9 mouse cellular contexts compared by ENCODE assay signal in the genomic region with DNA sequence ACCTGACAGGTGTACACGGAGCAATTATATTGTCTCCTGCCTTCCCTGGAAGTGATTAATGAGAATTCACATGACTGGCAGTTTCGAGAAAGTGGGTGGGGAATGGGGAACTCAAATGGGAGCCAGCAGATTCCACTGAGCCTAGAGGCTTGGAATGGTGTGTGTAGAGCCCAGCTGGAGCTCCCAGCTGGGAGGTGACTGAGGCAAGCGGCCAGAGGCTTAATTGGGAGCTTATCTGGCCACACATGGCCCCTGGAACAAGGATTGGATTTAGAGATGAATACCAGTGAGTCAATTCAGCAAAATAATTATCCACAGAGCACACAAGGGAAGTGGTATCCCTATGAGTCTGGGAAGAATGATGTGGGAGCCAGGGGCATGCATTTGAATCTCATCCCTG.
DNase-seq lines count a peak whose midpoint lies in the region; ATAC-seq lines count a peak whose summit lies in the region.
"Had no signal": no experiment of that assay in that cellular context is flagged by ENCODE, and none has a peak within 500 bp of the region (broad histone marks: within the 10 kb centered on the region; RNA-seq: fewer than 3 reads in every experiment).

No protein-coding gene starts in this region.

- peak overlapping the region; percentile 69 for H3K27ac ChIP-seq in forebrain, embryonic 12.5 days
- H3K27ac ChIP-seq: heart, embryonic 13.5 days had no signal

- 4% methylated on average over 3 of the region's 3 CpGs for WGBS in forebrain, embryonic 12.5 days

- peak; percentile 17 for DNase-seq in layer of hippocampus, adult 11-12 months (ENCODE audit: low spot score)
- no peak for DNase-seq in layer of hippocampus, adult 9-10 months (ENCODE audit: low spot score)
- DNase-seq in adrenal gland, postnatal 14 days, result peak; percentile 21
- DNase-seq in layer of hippocampus, adult 9-11 months, result peak; percentile 28
- no peak for DNase-seq in thymus, postnatal 25 days
- DNase-seq in adipocyte (ENCODE audit: low spot score), result no peak

- H3K4me3 ChIP-seq in forebrain, embryonic 12.5 days (replicated peaks), result no peak overlapping the region
- H3K4me3 ChIP-seq: heart, embryonic 13.5 days had no signal

- no peaks in the 10 kb centered on the region for H3K9me3 ChIP-seq in forebrain, embryonic 12.5 days
- H3K9me3 ChIP-seq: heart, embryonic 13.5 days had no signal

- no peaks in the 10 kb centered on the region for H3K36me3 ChIP-seq in forebrain, embryonic 12.5 days (replicated peaks)
- H3K36me3 ChIP-seq: heart, embryonic 13.5 days had no signal

- H3K9ac ChIP-seq in forebrain, embryonic 12.5 days, result no peak overlapping the region
- H3K9ac ChIP-seq: heart, embryonic 13.5 days had no signal

- no peak overlapping the region for H3K4me2 ChIP-seq in forebrain, embryonic 12.5 days
- H3K4me2 ChIP-seq: heart, embryonic 13.5 days had no signal

- peak; percentile 60 for ATAC-seq in forebrain, embryonic 12.5 days (ENCODE audit: low FRiP score)
- ATAC-seq: Patski had no signal

- H3K4me1 ChIP-seq in forebrain, embryonic 12.5 days, result peaks cover 11% of the 10 kb centered on the region
- H3K4me1 ChIP-seq: heart, embryonic 13.5 days had no signal

- peaks cover 28% of the 10 kb centered on the region for H3K27me3 ChIP-seq in forebrain, embryonic 12.5 days
- H3K27me3 ChIP-seq: heart, embryonic 13.5 days had no signal

Comparison
In these comparisons a context has a peak if more than half of its experiments do, and no peak if none do; other contexts are left out.
1. DNase-seq: peak in layer of hippocampus, adult 11-12 months (single experiment), adrenal gland, postnatal 14 days (single experiment) and layer of hippocampus, adult 9-11 months (single experiment); none in layer of hippocampus, adult 9-10 months (single experiment), thymus, postnatal 25 days (single experiment) and adipocyte (single experiment).